Mouse (Mus musculus) G1E (cell line): Measurements from ENCODE around the gene Nek1. TPM values are rescaled to one million over a fixed set of nuclear protein-coding genes. Genes with fewer than 3 reads are reported as not detected.

Experiments used
- ATAC-seq: 2 replicates; pipeline ENCODE4 v1.8.0; 2016; ENCODE audit warnings: mild to moderate bottlenecking; ENCODE audit not compliant: insufficient number of reproducible peaks, poor library complexity, low FRiP score, severe bottlenecking; ENCODE audit errors: extremely low read depth
- DNase-seq: peaks from one replicate; pipeline ENCODE4 v3.0.0; 2012; ENCODE audit warnings: low spot score
- H3K27me3 ChIP-seq: 2 replicates; pipeline ENCODE4 v1.6.1; 2012; ENCODE audit warnings: mild to moderate bottlenecking, low read length, inconsistent platforms; ENCODE audit not compliant: insufficient read depth
- H3K36me3 ChIP-seq: replicated peaks from 2 replicates; pipeline ENCODE3; 2012; ENCODE audit warnings: mild to moderate bottlenecking, inconsistent platforms
- H3K4me1 ChIP-seq: 2 replicates; pipeline ENCODE4 v1.6.1; 2012; ENCODE audit warnings: low read depth, low read length, inconsistent platforms, mixed read lengths; ENCODE audit not compliant: insufficient read depth
- H3K4me3 ChIP-seq: 2 replicates; pipeline ENCODE4 v1.5.1; 2012; ENCODE audit warnings: low read depth, mild to moderate bottlenecking, inconsistent platforms, low read length, moderate library complexity, mixed read lengths
- H3K9me3 ChIP-seq: replicated peaks from 2 replicates; pipeline ENCODE4 v1.6.1; 2012; ENCODE audit warnings: inconsistent platforms
- CTCF ChIP-seq: IDR thresholded peaks from 2 replicates; pipeline ENCODE4 v1.5.1; 2012; ENCODE audit warnings: low read depth, low read length, inconsistent platforms, mixed read lengths
- GATA1 ChIP-seq: IDR thresholded peaks from 2 replicates; pipeline ENCODE4 v1.6.1; 2012; ENCODE audit warnings: borderline replicate concordance, low read length, inconsistent platforms, mixed read lengths
- GATA2 ChIP-seq: IDR thresholded peaks from 2 replicates; pipeline ENCODE4 v1.6.1; 2012; ENCODE audit warnings: low read depth, low read length, inconsistent platforms, borderline replicate concordance
- POLR2AphosphoS5 ChIP-seq: IDR thresholded peaks from 2 replicates; pipeline ENCODE4 v1.6.1; 2012; ENCODE audit warnings: low read depth, low read length, inconsistent platforms; ENCODE audit not compliant: insufficient replicate concordance
- TAL1 ChIP-seq: conservative IDR thresholded peaks from 2 replicates; pipeline ENCODE4 v1.6.1; 2012; ENCODE audit warnings: low read depth, low read length, inconsistent platforms, mixed read lengths
- polyA plus RNA-seq: library from polyadenylated mRNA; stranded (reverse); fragments of >175 nt; gene quantifications from 2 replicates; pipeline ENCODE4 v1.2.3, GENCODE M21; 2012
- total RNA-seq, 2 experiments: library from RNA; stranded (forward) in 1 of 2; stranded (reverse) in 1 of 2; fragments of 200-1000 nt in 1 of 2; fragments of >200 nt in 1 of 2; fragmentation: Nextera tagmentation in 1 of 2; gene quantifications; 2 replicates each; pipeline ENCODE4 v1.2.3; 2014 to 2017

The Nek1 gene
- total and polyA plus RNA-seq, 3 experiments = 6.7 to 68.9 (median 34.9) TPM

DNA sequence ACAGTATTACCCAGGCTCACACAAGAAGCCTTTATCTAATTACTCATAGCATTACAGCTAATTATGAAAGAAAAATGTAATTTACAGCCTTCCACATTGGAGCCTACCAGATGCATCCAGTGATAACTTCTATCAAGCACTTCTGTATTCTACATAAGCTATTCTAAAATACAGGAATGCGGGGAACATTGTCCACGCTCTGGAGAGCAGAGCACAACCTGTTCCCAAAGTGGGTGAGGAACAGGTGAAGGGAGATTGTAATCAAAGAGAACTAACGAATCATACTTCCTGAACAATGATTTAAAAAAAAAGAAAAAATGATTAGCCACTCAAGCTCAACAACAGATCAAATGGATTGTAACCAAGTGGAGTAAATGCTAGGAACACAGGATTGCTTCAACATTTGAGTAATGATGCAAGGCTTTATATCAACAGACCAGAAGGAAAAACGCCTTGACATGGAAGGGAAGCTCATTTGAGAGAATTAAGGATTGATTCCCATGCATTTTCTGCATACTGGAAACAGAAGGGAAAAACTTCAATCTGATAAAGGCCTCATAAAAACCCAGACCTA lies 139.7 kb downstream of the Nek1 start:
- Histone ChIP-seq H3K36me3 (peaks cover 17% of the 10 kb centered on the region), H3K9me3 (0 out of 2 replicates have a peak, but pooled peaks cover 2% of the 10 kb centered on the region), H3K4me3 (no peak overlapping the region), H3K4me1 (no peaks in the 10 kb centered on the region), H3K27me3 (no peaks in the 10 kb centered on the region)
- DNase-seq (no peak), ATAC-seq (no peak)
- no peak for TF ChIP-seq TAL1
- no peak for TF ChIP-seq GATA2
- TF ChIP-seq POLR2AphosphoS5 = no peak
- no peak for TF ChIP-seq CTCF
- TF ChIP-seq GATA1 = no peak

- H3K9me3 ChIP-seq = no peaks in the 10 kb centered on the region
- no peaks in the 10 kb centered on the region for H3K36me3 ChIP-seq
- H3K4me3 ChIP-seq = no peak overlapping the region
- no peaks in the 10 kb centered on the region for H3K27me3 ChIP-seq
- DNase-seq (no peak), ATAC-seq (no peak)
- no peaks in the 10 kb centered on the region for H3K4me1 ChIP-seq
- TF ChIP-seq GATA2 = no peak
- no peak for TF ChIP-seq GATA1
- TF ChIP-seq POLR2AphosphoS5 = no peak
- no peak for TF ChIP-seq TAL1
Observed at GRCm38 (mm10) chr8:61141869-61142268, 148.9 kb downstream of the Nek1 start.

- TF ChIP-seq GATA1 (no peak), POLR2AphosphoS5 (no peak), GATA2 (no peak), TAL1 (no peak), CTCF (no peak)
- no peak overlapping the region for H3K4me3 ChIP-seq
- no peaks in the 10 kb centered on the region for H3K36me3 ChIP-seq
- H3K4me1 ChIP-seq = no peaks in the 10 kb centered on the region
- DNase-seq (no peak), ATAC-seq (no peak)
- H3K27me3 ChIP-seq = no peaks in the 10 kb centered on the region
- no peaks in the 10 kb centered on the region for H3K9me3 ChIP-seq
Observed at GRCm38 (mm10) chr8:61142302-61142701, 149.3 kb downstream of the Nek1 start.

- ATAC-seq (no peak), DNase-seq (no peak)
- no peak overlapping the region for H3K4me3 ChIP-seq
- H3K36me3 ChIP-seq = no peaks in the 10 kb centered on the region
- H3K9me3 ChIP-seq = no peaks in the 10 kb centered on the region
- no peaks in the 10 kb centered on the region for H3K27me3 ChIP-seq
- TF ChIP-seq POLR2AphosphoS5 (no peak), CTCF (no peak), GATA1 (no peak), GATA2 (no peak), TAL1 (no peak)
- no peaks in the 10 kb centered on the region for H3K4me1 ChIP-seq
Observed at GRCm38 (mm10) chr8:61142845-61143244, 149.8 kb downstream of the Nek1 start.

GRCm38 (mm10) chr8:61148728-61149127 lies 155.7 kb downstream of the Nek1 start:
- H3K36me3 ChIP-seq = no peaks in the 10 kb centered on the region
- H3K9me3 ChIP-seq = no peaks in the 10 kb centered on the region
- ATAC-seq (no peak), DNase-seq (no peak)
- H3K27me3 ChIP-seq = peaks cover 5% of the 10 kb centered on the region; the same call in 1 of the 2 replicates
- no peak overlapping the region for H3K4me3 ChIP-seq
- H3K4me1 ChIP-seq = no peaks in the 10 kb centered on the region
- TF ChIP-seq CTCF = no peak
- TF ChIP-seq POLR2AphosphoS5 = no peak
- no peak for TF ChIP-seq GATA1
- no peak for TF ChIP-seq GATA2
- TF ChIP-seq TAL1 = no peak

GRCm38 (mm10) chr8:61150596-61150995 lies 157.6 kb downstream of the Nek1 start:
- TF ChIP-seq CTCF (no peak), TAL1 (no peak), POLR2AphosphoS5 (no peak), GATA1 (no peak), GATA2 (no peak)
- Histone ChIP-seq H3K9me3 (no peaks in the 10 kb centered on the region), H3K27me3 (peaks cover 8% of the 10 kb centered on the region; the same call in 1 of the 2 replicates), H3K36me3 (no peaks in the 10 kb centered on the region), H3K4me3 (no peak overlapping the region), H3K4me1 (no peaks in the 10 kb centered on the region)
- ATAC-seq (no peak), DNase-seq (no peak)

- H3K36me3 ChIP-seq = no peaks in the 10 kb centered on the region
- no peaks in the 10 kb centered on the region for H3K4me1 ChIP-seq
- H3K9me3 ChIP-seq = no peaks in the 10 kb centered on the region
- no peak for TF ChIP-seq POLR2AphosphoS5
- TF ChIP-seq GATA2 = no peak
- ATAC-seq (no peak), DNase-seq (no peak)
- no peak overlapping the region for H3K4me3 ChIP-seq
- peaks cover 17% of the 10 kb centered on the region for H3K27me3 ChIP-seq
Observed at GRCm38 (mm10) chr8:61156406-61156805, 163.4 kb downstream of the Nek1 start.
